ENCODE assay signal across 8 mouse cellular contexts in genomic region chr6:136940188-136940960, GRCm38 (mm10). TPM values are rescaled to one million over a fixed set of nuclear protein-coding genes. Genes with fewer than 3 reads are reported as not detected.
DNase-seq lines count a peak whose midpoint lies in the region; ATAC-seq and TF ChIP-seq lines count a peak whose summit lies in the region.

No protein-coding gene starts in this region.

- H3K9me3 ChIP-seq in forebrain, embryonic 15.5 days = no peaks in the 10 kb centered on the region
- H3K9me3 ChIP-seq in forebrain, embryonic 13.5 days (replicated peaks) = no peaks in the 10 kb centered on the region
- H3K9me3 ChIP-seq in liver, postnatal 0 days (ENCODE audit: low read length) = no peaks in the 10 kb centered on the region

- DNase-seq in 416B (ENCODE audit: low read depth) = peak; percentile 81
- DNase-seq in liver, postnatal 0 days = peak; percentile 28
- no peak for DNase-seq in urinary bladder, postnatal 25 days (ENCODE audit: low spot score)
- DNase-seq in yolk sac, embryonic 10.5 days (ENCODE audit: low spot score) = no peak
- no peak for DNase-seq in right cerebral cortex, postnatal 14 days

- 0 out of 2 replicates have a peak, but pooled peaks cover 10% of the 10 kb centered on the region for H3K4me1 ChIP-seq in forebrain, embryonic 15.5 days
- 0 out of 2 replicates have a peak, but pooled peaks cover 3% of the 10 kb centered on the region for H3K4me1 ChIP-seq in forebrain, embryonic 13.5 days
- H3K4me1 ChIP-seq in embryonic fibroblast, embryonic 13.5 days (ENCODE audit: control insufficient read depth, insufficient read depth, low read length) = peaks cover 18% of the 10 kb centered on the region
- peaks cover 13% of the 10 kb centered on the region for H3K4me1 ChIP-seq in liver, postnatal 0 days (ENCODE audit: insufficient read depth)

- H3K9ac ChIP-seq in forebrain, embryonic 15.5 days (replicated peaks) = no peak overlapping the region
- H3K9ac ChIP-seq in forebrain, embryonic 13.5 days = no peak overlapping the region
- peak overlapping the region; percentile 62 for H3K9ac ChIP-seq in liver, postnatal 0 days (replicated peaks)

- no peak for ATAC-seq in forebrain, embryonic 15.5 days (replicated peaks)
- ATAC-seq in forebrain, embryonic 13.5 days = no peak
- ATAC-seq in liver, postnatal 0 days = no peak

- 84% methylated on average over 11 of the region's 11 CpGs for WGBS in forebrain, embryonic 15.5 days
- WGBS in forebrain, embryonic 13.5 days = 90% methylated on average over 11 of the region's 11 CpGs
- 31% methylated on average over 11 of the region's 11 CpGs for WGBS in liver, postnatal 0 days (ENCODE audit: insufficient replicate concordance)

- no peaks in the 10 kb centered on the region for H3K27me3 ChIP-seq in forebrain, embryonic 15.5 days
- no peaks in the 10 kb centered on the region for H3K27me3 ChIP-seq in forebrain, embryonic 13.5 days
- H3K27me3 ChIP-seq in liver, postnatal 0 days (ENCODE audit: insufficient read depth, low read length) = no peaks in the 10 kb centered on the region

- peak overlapping the region; percentile 27; the same call in 1 of the 2 replicates for H3K27ac ChIP-seq in forebrain, embryonic 15.5 days (replicated peaks)
- no peak overlapping the region for H3K27ac ChIP-seq in forebrain, embryonic 13.5 days
- peak overlapping the region; percentile 87 for H3K27ac ChIP-seq in embryonic fibroblast, embryonic 13.5 days (ENCODE audit: insufficient read depth, low read length)
- H3K27ac ChIP-seq in liver, postnatal 0 days (ENCODE audit: low read depth) = peak overlapping the region; percentile 91

- TF ChIP-seq CTCF in embryonic fibroblast, embryonic 13.5 days (IDR thresholded peaks at IDR 0.05; ENCODE audit: borderline replicate concordance, insufficient read depth, low read length) = no peak
- 0 out of 2 replicates have a peak, but pooled peaks have one; percentile 1 for TF ChIP-seq CTCF in liver, postnatal 0 days (IDR thresholded peaks at IDR 0.05; ENCODE audit: low read depth)

- no peak overlapping the region for H3K4me2 ChIP-seq in forebrain, embryonic 15.5 days (replicated peaks)
- H3K4me2 ChIP-seq in forebrain, embryonic 13.5 days = no peak overlapping the region
- H3K4me2 ChIP-seq in liver, postnatal 0 days (ENCODE audit: low read depth, low read length) = peak overlapping the region; percentile 62

- TF ChIP-seq EP300 in liver, postnatal 0 days (IDR thresholded peaks at IDR 0.05; ENCODE audit: low read depth) = no peak

- TF ChIP-seq POLR2A in embryonic fibroblast, embryonic 13.5 days (IDR thresholded peaks at IDR 0.05; ENCODE audit: low read depth, low read length) = no peak

- H3K4me3 ChIP-seq in forebrain, embryonic 15.5 days = no peak overlapping the region
- H3K4me3 ChIP-seq in forebrain, embryonic 13.5 days = no peak overlapping the region
- peak overlapping the region; percentile 55 for H3K4me3 ChIP-seq in embryonic fibroblast, embryonic 13.5 days (ENCODE audit: insufficient read depth, low read length)
- peak overlapping the region; percentile 45 for H3K4me3 ChIP-seq in liver, postnatal 0 days (ENCODE audit: low read depth, low read length)

- no peaks in the 10 kb centered on the region for H3K36me3 ChIP-seq in forebrain, embryonic 15.5 days
- H3K36me3 ChIP-seq in forebrain, embryonic 13.5 days (ENCODE audit: poor library complexity, severe bottlenecking) = no peaks in the 10 kb centered on the region
- 0 out of 2 replicates have a peak, but pooled peaks cover 6% of the 10 kb centered on the region for H3K36me3 ChIP-seq in liver, postnatal 0 days (replicated peaks; ENCODE audit: insufficient read depth, low read length)

RNA-seq across cellular contexts. Expression of gene Arhgdib, which starts 1.3 kb away (rescaled TPM):
- polyA plus RNA-seq in forebrain, embryonic 15.5 days (2015; fragmentation: Nextera tagmentation; extraction: Ambion mirVana) = 16.8 and 17.1 TPM in 2 replicates
- 11.0 and 11.5 TPM in 2 replicates for polyA plus RNA-seq in forebrain, embryonic 13.5 days (2015; fragmentation: Nextera tagmentation; extraction: Ambion mirVana)
- polyA plus RNA-seq in embryonic fibroblast, embryonic 13.5 days (2011; ENCODE audit: insufficient read length, low read depth, missing spikeins) = 221 and 426 TPM in 2 replicates
- 190 and 192 TPM in 2 replicates for polyA plus RNA-seq in liver, postnatal 0 days (2015; fragmentation: Nextera tagmentation; extraction: Ambion mirVana)

RNA-seq across cellular contexts. Expression of gene Pde6h, which starts 16.7 kb away (rescaled TPM):
- polyA plus RNA-seq in forebrain, embryonic 15.5 days (2015; fragmentation: Nextera tagmentation; extraction: Ambion mirVana) = not detected in 2 replicates
- 0.03 TPM in 1 of 2 replicates, not detected in the other for polyA plus RNA-seq in forebrain, embryonic 13.5 days (2015; fragmentation: Nextera tagmentation; extraction: Ambion mirVana)
- 1.4 TPM in 1 of 2 replicates, not detected in the other for polyA plus RNA-seq in embryonic fibroblast, embryonic 13.5 days (2011; ENCODE audit: insufficient read length, low read depth, missing spikeins)
- 0.34 and 0.77 TPM in 2 replicates for polyA plus RNA-seq in liver, postnatal 0 days (2015; fragmentation: Nextera tagmentation; extraction: Ambion mirVana)

RNA-seq across cellular contexts. Expression of gene Erp27, which starts 18.4 kb away (rescaled TPM):
- polyA plus RNA-seq in forebrain, embryonic 15.5 days (2015; fragmentation: Nextera tagmentation; extraction: Ambion mirVana) = 0.18 and 0.66 TPM in 2 replicates
- 0.22 TPM in 1 of 2 replicates, not detected in the other for polyA plus RNA-seq in forebrain, embryonic 13.5 days (2015; fragmentation: Nextera tagmentation; extraction: Ambion mirVana)
- 1.7 and 1.9 TPM in 2 replicates for polyA plus RNA-seq in embryonic fibroblast, embryonic 13.5 days (2011; ENCODE audit: insufficient read length, low read depth, missing spikeins)
- polyA plus RNA-seq in liver, postnatal 0 days (2015; fragmentation: Nextera tagmentation; extraction: Ambion mirVana) = 0.40 and 0.42 TPM in 2 replicates

Comparison
In these comparisons a context has a peak if more than half of its experiments do, and no peak if none do; other contexts are left out.
1. H3K4me3 ChIP-seq: peak in embryonic fibroblast, embryonic 13.5 days (single experiment) and liver, postnatal 0 days (single experiment); none in forebrain, embryonic 15.5 days (single experiment) and forebrain, embryonic 13.5 days (single experiment).
2. DNase-seq: peak in 416B (single experiment) and liver, postnatal 0 days (single experiment); none in urinary bladder, postnatal 25 days (single experiment), yolk sac, embryonic 10.5 days (single experiment) and right cerebral cortex, postnatal 14 days (single experiment).
3. RNA of gene Arhgdib, which starts 1.3 kb away (polyA plus RNA-seq): 221 to 426 TPM in embryonic fibroblast, embryonic 13.5 days and 190 to 192 TPM in liver, postnatal 0 days; 16.8 to 17.1 TPM in forebrain, embryonic 15.5 days and 11.0 to 11.5 TPM in forebrain, embryonic 13.5 days; every median in the first group is over 10 times any median in the second.